Mouse (Mus musculus): ENCODE data around the gene Rcvrn. TPM values are rescaled to one million over a fixed set of nuclear protein-coding genes. Genes with fewer than 3 reads are reported as not detected.

The Rcvrn gene
- polyA plus RNA-seq, 1 experiment from 2014 or later, result not detected

DNA sequence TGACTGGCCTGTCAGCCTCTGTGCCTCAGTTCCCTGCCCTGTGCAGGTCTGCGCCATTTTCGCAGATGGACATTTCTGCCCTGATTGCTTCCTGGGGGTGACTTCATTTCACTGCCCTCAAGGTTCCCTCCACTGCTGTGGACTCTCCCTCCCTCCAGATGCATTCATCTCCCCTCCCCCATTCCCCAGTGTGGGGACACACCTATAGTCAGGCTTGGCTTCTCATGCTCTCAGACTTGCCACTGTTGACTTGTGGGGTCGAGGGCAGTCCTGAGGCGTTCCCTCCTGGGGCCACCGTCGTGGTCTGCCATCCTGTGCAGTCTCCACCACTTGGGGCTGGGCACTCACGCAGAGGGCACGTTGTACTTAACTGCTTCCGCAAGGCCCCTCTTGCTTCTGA is 38.3 kb upstream of the Rcvrn start:
- Histone ChIP-seq H3K4me3 (no peak overlapping the region), H3K9ac (no peak overlapping the region), H3K9me3 (replicated peaks) (no peaks in the 10 kb centered on the region), H3K4me1 (no peaks in the 10 kb centered on the region), H3K36me3 (no peaks in the 10 kb centered on the region), H3K27me3 (replicated peaks) (no peaks in the 10 kb centered on the region; the same call in 1 of the 2 replicates), H3K4me2 (no peak overlapping the region), H3K27ac (no peak overlapping the region)
- ATAC-seq, result no peak
- 72% methylated on average over 9 of the region's 9 CpGs for WGBS (ENCODE audit: insufficient replicate concordance)

DNA sequence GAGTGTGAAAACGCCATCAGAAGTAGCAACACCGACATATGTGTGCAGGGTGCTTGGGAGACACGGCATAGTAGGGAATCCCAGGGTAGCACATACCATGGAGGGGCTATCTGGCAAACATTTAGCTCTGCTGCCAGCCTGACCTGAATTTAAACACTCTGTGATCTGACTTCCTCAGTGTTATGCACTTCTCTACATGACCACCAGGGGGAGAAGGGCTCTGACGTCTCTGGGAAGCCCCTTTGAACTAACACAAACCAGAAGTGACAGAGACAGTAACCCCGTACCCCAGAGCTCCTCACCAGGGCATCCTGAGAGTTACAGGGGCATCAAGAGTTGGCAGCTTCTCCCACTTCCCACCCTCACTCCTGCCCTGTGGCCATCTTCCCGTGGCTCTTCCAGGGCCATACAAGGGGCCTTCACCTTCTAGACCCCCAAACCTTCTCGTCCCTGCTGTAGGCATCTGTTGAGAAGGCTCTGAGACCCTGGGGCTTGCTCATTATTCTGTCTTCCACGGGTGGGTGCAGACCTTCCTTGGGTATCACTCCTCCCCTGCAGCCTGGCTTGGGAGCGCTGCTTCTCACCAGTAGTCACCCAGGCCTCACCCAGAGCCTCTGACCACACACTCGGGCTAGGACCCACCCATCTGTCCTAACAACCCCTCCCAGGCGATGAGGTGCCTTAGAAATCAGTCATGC is 37.3 kb upstream of the Rcvrn start:
- no peaks in the 10 kb centered on the region for H3K4me1 ChIP-seq
- 38% methylated on average over 11 of the region's 11 CpGs for WGBS (ENCODE audit: insufficient replicate concordance)
- no peak overlapping the region for H3K27ac ChIP-seq
- H3K4me2 ChIP-seq, result no peak overlapping the region
- H3K36me3 ChIP-seq, result no peaks in the 10 kb centered on the region
- H3K27me3 ChIP-seq (replicated peaks), result no peaks in the 10 kb centered on the region; the same call in 1 of the 2 replicates
- ATAC-seq, result no peak
- no peak overlapping the region for H3K4me3 ChIP-seq
- no peak overlapping the region for H3K9ac ChIP-seq
- no peaks in the 10 kb centered on the region for H3K9me3 ChIP-seq (replicated peaks)

DNA sequence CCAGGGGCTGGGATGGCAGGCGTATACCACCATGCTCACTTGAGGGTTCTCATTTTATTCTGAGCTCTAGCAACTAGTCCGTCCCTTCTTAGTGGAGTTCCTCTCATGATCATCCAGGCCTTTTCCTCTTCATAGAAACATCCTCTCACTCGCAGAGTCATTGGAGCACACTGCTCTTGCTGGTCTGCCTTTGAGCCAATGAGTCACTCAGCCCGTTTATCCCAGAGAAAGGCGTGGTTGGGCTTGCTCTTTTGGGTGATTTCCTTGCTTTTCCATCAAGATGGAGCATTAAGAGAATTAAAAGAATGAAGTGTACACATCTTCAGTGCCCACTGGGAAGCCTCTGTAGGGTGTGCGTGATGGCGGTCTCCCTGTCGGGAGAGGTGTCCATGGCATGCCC is 33.7 kb upstream of the Rcvrn start:
- Histone ChIP-seq H3K9ac (no peak overlapping the region), H3K27ac (no peak overlapping the region), H3K36me3 (no peaks in the 10 kb centered on the region), H3K4me2 (no peak overlapping the region), H3K27me3 (replicated peaks) (no peaks in the 10 kb centered on the region), H3K9me3 (replicated peaks) (no peaks in the 10 kb centered on the region), H3K4me1 (no peaks in the 10 kb centered on the region), H3K4me3 (no peak overlapping the region)
- WGBS (ENCODE audit: insufficient replicate concordance), result 78% methylated on average over 8 of the region's 8 CpGs
- no peak for ATAC-seq

DNA sequence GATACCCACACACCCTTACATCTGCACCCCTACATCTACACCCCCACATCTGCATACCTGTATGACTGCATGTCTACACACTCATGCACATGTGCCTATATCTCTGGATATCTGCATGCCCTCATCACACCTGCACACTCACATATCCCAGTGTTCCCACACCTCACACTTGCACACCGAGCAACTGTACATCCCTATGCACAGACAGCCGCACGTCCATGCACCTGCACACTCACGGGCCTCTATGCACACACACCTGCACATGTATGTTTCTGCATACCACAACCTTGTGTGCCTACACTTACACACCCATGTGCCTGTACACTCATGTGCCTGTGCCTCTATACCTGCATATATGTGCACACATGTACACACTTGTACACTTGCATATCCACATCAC is 31.7 kb upstream of the Rcvrn start:
- no peak overlapping the region for H3K27ac ChIP-seq
- no peaks in the 10 kb centered on the region for H3K4me1 ChIP-seq
- no peak overlapping the region for H3K4me2 ChIP-seq
- H3K27me3 ChIP-seq (replicated peaks), result no peaks in the 10 kb centered on the region
- no peaks in the 10 kb centered on the region for H3K9me3 ChIP-seq (replicated peaks)
- no peak for ATAC-seq
- 81% methylated on average over 4 of the region's 4 CpGs for WGBS (ENCODE audit: insufficient replicate concordance)
- H3K4me3 ChIP-seq, result no peak overlapping the region
- H3K36me3 ChIP-seq, result no peaks in the 10 kb centered on the region
- no peak overlapping the region for H3K9ac ChIP-seq

DNA sequence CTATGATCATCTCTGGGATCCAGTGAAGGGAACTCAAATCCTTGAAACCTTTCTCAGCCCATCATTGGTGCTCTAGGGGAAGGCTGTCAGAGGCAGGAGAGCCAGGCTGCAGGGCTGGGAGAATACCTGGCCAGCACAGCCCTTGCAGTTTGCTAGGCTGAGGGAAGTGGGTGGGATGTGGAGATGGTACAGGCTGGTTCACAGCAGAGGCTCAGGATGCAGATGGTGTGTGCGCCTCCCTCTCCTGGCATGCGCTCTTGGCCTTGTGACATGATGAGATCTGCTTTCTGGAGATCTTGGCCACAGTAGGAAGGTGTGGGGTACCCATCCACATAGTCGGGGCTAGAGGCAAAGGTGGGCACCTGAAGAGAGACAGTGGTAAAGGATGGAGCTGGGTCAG is 30.9 kb upstream of the Rcvrn start:
- no peaks in the 10 kb centered on the region for H3K9me3 ChIP-seq (replicated peaks)
- ATAC-seq, result no peak
- 75% methylated on average over 3 of the region's 3 CpGs for WGBS (ENCODE audit: insufficient replicate concordance)
- no peak overlapping the region for H3K27ac ChIP-seq
- H3K4me2 ChIP-seq, result no peak overlapping the region
- H3K4me3 ChIP-seq, result no peak overlapping the region
- no peaks in the 10 kb centered on the region for H3K27me3 ChIP-seq (replicated peaks)
- H3K36me3 ChIP-seq, result no peaks in the 10 kb centered on the region
- H3K4me1 ChIP-seq, result no peaks in the 10 kb centered on the region
- H3K9ac ChIP-seq, result no peak overlapping the region

DNA sequence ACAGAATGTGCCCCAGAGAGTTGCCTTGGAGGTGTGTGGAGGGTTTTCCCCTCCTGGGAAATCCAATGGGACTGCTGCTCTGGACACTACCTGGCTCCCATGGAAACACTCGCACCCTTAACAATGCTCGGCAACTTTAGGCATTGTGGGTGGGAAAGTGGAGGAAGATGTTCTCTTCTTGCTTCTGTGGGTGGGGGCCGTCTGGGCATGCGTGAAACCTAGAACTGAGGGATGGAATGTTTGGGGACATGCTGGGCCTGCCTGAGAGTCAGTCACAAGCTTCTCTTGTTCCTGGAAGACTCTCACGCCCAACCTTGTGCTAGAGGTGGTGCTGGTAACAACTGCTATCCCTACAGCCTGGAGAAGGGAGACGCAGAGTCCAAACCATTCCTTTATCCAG is 30.2 kb upstream of the Rcvrn start:
- no peak for ATAC-seq
- no peaks in the 10 kb centered on the region for H3K4me1 ChIP-seq
- no peaks in the 10 kb centered on the region for H3K27me3 ChIP-seq (replicated peaks)
- H3K27ac ChIP-seq, result no peak overlapping the region
- H3K9me3 ChIP-seq (replicated peaks), result no peaks in the 10 kb centered on the region
- H3K4me3 ChIP-seq, result no peak overlapping the region
- no peak overlapping the region for H3K4me2 ChIP-seq
- no peaks in the 10 kb centered on the region for H3K36me3 ChIP-seq
- H3K9ac ChIP-seq, result no peak overlapping the region
- WGBS (ENCODE audit: insufficient replicate concordance), result 69% methylated on average over 6 of the region's 6 CpGs

DNA sequence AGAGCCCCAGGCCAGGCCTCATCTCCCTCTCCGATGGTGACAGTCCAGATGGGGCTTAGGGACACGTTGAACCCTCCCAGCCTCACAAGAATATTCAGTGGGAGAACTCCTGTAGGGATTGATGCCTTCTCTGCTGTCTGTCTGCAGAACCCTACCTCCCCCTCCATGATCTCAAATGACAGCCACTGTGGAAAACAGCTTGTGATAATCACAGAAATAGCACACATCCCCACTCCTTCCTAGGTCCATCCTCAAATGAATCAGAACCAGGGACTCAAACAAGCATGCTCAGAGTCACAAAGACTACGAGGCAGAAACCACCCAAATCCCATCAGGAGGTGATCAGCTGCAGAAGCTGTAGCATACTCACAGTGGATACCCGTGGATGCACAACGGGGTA is 29.0 kb upstream of the Rcvrn start:
- ATAC-seq, result no peak

DNA sequence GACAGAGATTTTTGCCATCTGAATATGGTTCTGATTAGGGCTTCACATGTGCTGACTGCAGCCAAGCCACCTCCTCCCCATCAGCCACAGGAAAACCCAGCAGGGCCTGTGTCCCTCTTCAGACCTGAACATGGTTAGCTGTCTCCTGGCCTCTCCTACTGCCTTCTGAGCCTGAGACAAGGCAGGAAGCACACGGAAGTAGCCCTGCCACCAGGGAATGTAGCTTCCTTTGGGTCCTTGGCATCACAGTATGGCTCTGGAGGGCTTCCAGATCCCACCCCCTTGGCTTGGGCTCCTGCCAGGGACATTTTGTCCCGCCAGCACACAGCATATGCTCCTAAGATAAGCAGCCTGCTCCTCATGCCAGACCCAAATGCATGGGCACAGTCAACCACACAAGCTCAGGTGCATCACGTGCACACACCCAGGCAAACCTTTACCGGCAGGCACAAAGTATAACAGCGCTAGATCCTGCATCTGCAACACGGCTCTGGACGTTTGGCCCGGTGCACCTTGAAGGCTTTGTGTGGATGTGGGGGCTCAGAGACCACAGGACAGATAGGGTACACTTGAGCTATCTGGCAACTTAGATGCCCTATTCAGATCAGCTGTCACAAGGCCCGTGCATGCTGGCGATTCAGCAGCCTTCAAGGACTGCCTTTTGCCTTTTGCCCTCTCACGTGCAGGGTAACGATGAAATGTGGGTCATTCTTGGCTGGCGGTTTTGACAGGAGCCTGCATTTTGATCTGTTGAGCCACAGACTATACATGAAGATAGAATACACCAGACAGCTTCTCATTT is 27.4 kb upstream of the Rcvrn start:
- Histone ChIP-seq H3K4me2 (no peak overlapping the region), H3K4me1 (no peaks in the 10 kb centered on the region), H3K9ac (no peak overlapping the region), H3K4me3 (no peak overlapping the region), H3K27me3 (replicated peaks) (no peaks in the 10 kb centered on the region), H3K27ac (no peak overlapping the region), H3K36me3 (no peaks in the 10 kb centered on the region), H3K9me3 (replicated peaks) (no peaks in the 10 kb centered on the region)
- WGBS (ENCODE audit: insufficient replicate concordance), result 71% methylated on average over 13 of the region's 13 CpGs
- ATAC-seq, result no peak

More for the DNA sequence above, 29.0 kb upstream of the Rcvrn start:
- H3K9ac ChIP-seq, result no peak overlapping the region
- no peak overlapping the region for H3K4me2 ChIP-seq
- 57% methylated on average over 5 of the region's 5 CpGs for WGBS (ENCODE audit: insufficient replicate concordance)
- H3K36me3 ChIP-seq, result no peaks in the 10 kb centered on the region
- H3K9me3 ChIP-seq (replicated peaks), result no peaks in the 10 kb centered on the region
- no peak overlapping the region for H3K4me3 ChIP-seq
- no peaks in the 10 kb centered on the region for H3K4me1 ChIP-seq
- no peaks in the 10 kb centered on the region for H3K27me3 ChIP-seq (replicated peaks)
- no peak overlapping the region for H3K27ac ChIP-seq

DNA sequence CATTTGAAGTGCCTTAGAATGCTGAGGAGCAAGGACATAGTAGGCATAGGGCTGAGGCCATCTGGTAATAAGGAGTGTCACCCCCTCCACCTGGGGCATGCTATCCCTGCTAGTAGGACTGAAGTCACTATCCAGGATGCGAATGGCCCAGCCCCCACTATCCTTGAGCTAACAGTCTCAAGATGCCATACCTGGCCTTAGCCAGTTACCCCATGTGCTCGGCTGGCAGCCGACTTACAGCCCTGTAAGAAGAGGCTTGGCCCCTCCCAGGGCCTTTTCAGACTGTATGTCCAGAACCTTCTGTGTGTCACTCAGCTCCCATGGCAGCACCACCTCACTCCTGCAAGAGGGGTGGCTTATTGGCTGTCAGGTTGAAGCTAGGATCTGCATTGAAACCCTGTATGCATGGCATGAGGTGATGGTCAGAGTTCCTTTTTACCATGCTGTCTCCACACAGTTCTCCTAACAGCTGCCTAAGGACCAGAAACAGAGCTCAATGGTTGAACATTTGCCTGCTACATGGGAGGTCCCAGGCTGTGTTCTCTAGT is 26.6 kb upstream of the Rcvrn start:
- Histone ChIP-seq H3K9ac (no peak overlapping the region), H3K27me3 (replicated peaks) (no peaks in the 10 kb centered on the region), H3K27ac (no peak overlapping the region), H3K9me3 (replicated peaks) (no peaks in the 10 kb centered on the region), H3K36me3 (no peaks in the 10 kb centered on the region), H3K4me2 (no peak overlapping the region), H3K4me3 (no peak overlapping the region), H3K4me1 (no peaks in the 10 kb centered on the region)
- 65% methylated on average over 3 of the region's 3 CpGs for WGBS (ENCODE audit: insufficient replicate concordance)
- no peak for ATAC-seq

DNA sequence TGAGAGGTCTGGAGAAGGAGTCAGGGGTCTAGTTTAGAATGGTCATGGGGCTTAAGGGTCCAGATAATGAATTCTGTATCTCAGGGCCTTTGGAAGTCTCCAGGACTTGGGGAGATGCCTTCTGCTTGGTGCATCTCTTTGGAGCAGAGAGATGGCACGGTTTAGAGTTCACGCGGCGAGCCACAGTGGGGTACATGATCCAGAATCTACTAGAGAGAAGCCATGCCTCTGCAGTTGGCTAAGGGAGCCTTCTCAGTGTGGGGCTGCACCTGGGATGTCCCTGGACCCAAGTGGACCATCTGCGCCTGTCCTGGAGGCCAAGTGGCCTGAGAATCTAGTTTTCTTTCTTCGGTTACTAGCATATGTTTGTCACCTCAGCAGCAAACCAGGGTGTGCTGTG is 25.1 kb upstream of the Rcvrn start:
- H3K4me1 ChIP-seq, result no peaks in the 10 kb centered on the region
- 87% methylated on average over 6 of the region's 6 CpGs for WGBS (ENCODE audit: insufficient replicate concordance)
- H3K4me2 ChIP-seq, result no peak overlapping the region
- H3K36me3 ChIP-seq, result no peaks in the 10 kb centered on the region
- ATAC-seq, result no peak
- no peaks in the 10 kb centered on the region for H3K27me3 ChIP-seq (replicated peaks)
- H3K27ac ChIP-seq, result no peak overlapping the region
- H3K9me3 ChIP-seq (replicated peaks), result no peaks in the 10 kb centered on the region
- H3K9ac ChIP-seq, result no peak overlapping the region
- no peak overlapping the region for H3K4me3 ChIP-seq

DNA sequence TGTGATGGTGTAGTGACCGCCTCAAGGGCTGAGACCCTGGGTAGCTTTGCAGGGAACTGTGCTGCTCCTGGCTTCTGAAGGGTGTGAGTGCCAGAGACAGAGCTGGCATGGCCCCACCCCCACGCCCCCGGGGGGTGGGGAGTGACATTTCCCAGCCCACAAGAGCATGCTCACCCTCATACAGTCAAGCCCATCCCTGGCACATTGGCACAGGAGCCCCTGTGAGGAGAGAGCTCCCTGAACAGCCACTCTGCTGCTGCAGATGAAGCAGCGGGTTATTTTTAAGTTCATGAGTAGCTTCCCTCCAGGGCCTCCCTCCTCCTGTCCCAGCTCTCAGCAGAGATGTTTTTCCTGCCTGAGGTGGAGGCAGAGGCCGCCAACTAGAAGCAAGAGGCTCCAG is 23.0 kb upstream of the Rcvrn start:
- 51% methylated on average over 5 of the region's 5 CpGs for WGBS (ENCODE audit: insufficient replicate concordance)
- H3K9me3 ChIP-seq (replicated peaks), result no peaks in the 10 kb centered on the region
- H3K27ac ChIP-seq, result no peak overlapping the region
- no peaks in the 10 kb centered on the region for H3K36me3 ChIP-seq
- H3K4me1 ChIP-seq, result no peaks in the 10 kb centered on the region
- no peaks in the 10 kb centered on the region for H3K27me3 ChIP-seq (replicated peaks)
- ATAC-seq, result no peak
- no peak overlapping the region for H3K9ac ChIP-seq
- no peak overlapping the region for H3K4me2 ChIP-seq
- no peak overlapping the region for H3K4me3 ChIP-seq

Data from liver, embryonic 12.5 days (tissue).